Comparison of ENCODE assay signal across 25 mouse cellular contexts in genomic region chr11:5251112-5251511, GRCm38 (mm10). TPM values are rescaled to one million over a fixed set of nuclear protein-coding genes. Genes with fewer than 3 reads are reported as not detected.
DNase-seq lines count a peak whose midpoint lies in the region; ATAC-seq and TF ChIP-seq lines count a peak whose summit lies in the region.
"Had no signal": no experiment of that assay in that cellular context is flagged by ENCODE, and none has a peak within 500 bp of the region (broad histone marks: within the 10 kb centered on the region; RNA-seq: fewer than 3 reads in every experiment).

No protein-coding gene starts in this region.

- no peak overlapping the region for H3K4me2 ChIP-seq in embryonic facial prominence, embryonic 14.5 days (ENCODE audit: low read depth, low read length)
- H3K4me2 ChIP-seq in stomach, postnatal 0 days (replicated peaks; ENCODE audit: low read depth) = no peak overlapping the region
- H3K4me2 ChIP-seq: forebrain, embryonic 15.5 days; liver, embryonic 15.5 days; lung, embryonic 14.5 days; midbrain, embryonic 15.5 days had no signal

- WGBS in thymus, adult 2 months = 36% methylated on average over 6 of the region's 6 CpGs
- 28% methylated on average over 6 of the region's 6 CpGs for WGBS in embryonic facial prominence, embryonic 14.5 days
- 38% methylated on average over 6 of the region's 6 CpGs for WGBS in stomach, postnatal 0 days

- intact Hi-C loops in gastrocnemius, adult 2 months (cut with DNase I) = no loop called here

- TF ChIP-seq POLR2A in thymus, adult 2 months (IDR thresholded peaks at IDR 0.05; ENCODE audit: control insufficient read depth, extremely low read depth, insufficient read depth, low read length, poor library complexity) = no peak

- no peak overlapping the region for H3K9ac ChIP-seq in embryonic facial prominence, embryonic 14.5 days (ENCODE audit: low read depth, low read length)
- H3K9ac ChIP-seq in stomach, postnatal 0 days (ENCODE audit: low read length) = no peak overlapping the region
- H3K9ac ChIP-seq: forebrain, embryonic 15.5 days; liver, embryonic 15.5 days; lung, embryonic 14.5 days; midbrain, embryonic 15.5 days had no signal

- H3K36me3 ChIP-seq in thymus, adult 2 months (ENCODE audit: control insufficient read depth, insufficient read depth, low read length) = no peaks in the 10 kb centered on the region
- H3K36me3 ChIP-seq in embryonic facial prominence, embryonic 14.5 days (ENCODE audit: control insufficient read depth, insufficient read depth, low read length) = no peaks in the 10 kb centered on the region
- no peaks in the 10 kb centered on the region for H3K36me3 ChIP-seq in stomach, postnatal 0 days (ENCODE audit: control insufficient read depth, insufficient read depth, low read length)
- H3K36me3 ChIP-seq: forebrain, embryonic 15.5 days; liver, embryonic 15.5 days; midbrain, embryonic 10.5 days; midbrain, embryonic 15.5 days had no signal

- H3K9me3 ChIP-seq in embryonic facial prominence, embryonic 14.5 days (ENCODE audit: control insufficient read depth, low read length) = no peaks in the 10 kb centered on the region
- H3K9me3 ChIP-seq in stomach, postnatal 0 days (ENCODE audit: control insufficient read depth, low read length) = no peaks in the 10 kb centered on the region
- H3K9me3 ChIP-seq: forebrain, embryonic 15.5 days; liver, embryonic 15.5 days; midbrain, embryonic 10.5 days; midbrain, embryonic 15.5 days had no signal

- peak; percentile 24; the same call in 1 of the 2 replicates for ATAC-seq in embryonic facial prominence, embryonic 14.5 days (ENCODE audit: low read depth)
- no peak for ATAC-seq in stomach, postnatal 0 days (ENCODE audit: low FRiP score, low TSS enrichment)
- no peak for ATAC-seq in megakaryocyte-erythroid progenitor cell, adult 5-6 weeks (replicated peaks; ENCODE audit: low FRiP score, low TSS enrichment, poor library complexity, severe bottlenecking)
- ATAC-seq: forebrain, embryonic 15.5 days; hindbrain, embryonic 16.5 days; midbrain, embryonic 15.5 days; Patski had no signal

- peaks cover 54% of the 10 kb centered on the region for H3K4me1 ChIP-seq in thymus, adult 2 months (replicated peaks; ENCODE audit: control insufficient read depth, insufficient read depth, low read length)
- peaks cover 52% of the 10 kb centered on the region for H3K4me1 ChIP-seq in embryonic facial prominence, embryonic 14.5 days (ENCODE audit: control insufficient read depth, insufficient read depth, low read length)
- peaks cover 3% of the 10 kb centered on the region; the same call in 1 of the 2 replicates for H3K4me1 ChIP-seq in stomach, postnatal 0 days (replicated peaks; ENCODE audit: control insufficient read depth, insufficient read depth)

- no peak for DNase-seq in gastrocnemius, adult 2 months
- no peak for DNase-seq in gastrocnemius, adult 8-10 months (ENCODE audit: low spot score in 2 of 2)
- no peak for DNase-seq in thymus, adult 2 months
- DNase-seq in thymus, postnatal 0 days (ENCODE audit: low spot score) = no peak
- DNase-seq in embryonic facial prominence, embryonic 14.5 days (ENCODE audit: low spot score) = no peak
- DNase-seq in stomach, postnatal 0 days (ENCODE audit: low spot score) = no peak
- no peak for DNase-seq in left cerebral cortex, adult 9 months (ENCODE audit: low spot score in 2 of 2)
- DNase-seq: adrenal gland, postnatal 14 days; cerebellum, adult 11 months; cerebellum, adult 9-10 months; cerebellum, postnatal 36 days; gastrocnemius, postnatal 10 days; kidney, postnatal 36 days; left cerebral cortex, postnatal 4 days; lung, embryonic 14.5 days; lung, postnatal 14 days; spleen, adult 18-20 months had no signal

- TF ChIP-seq CTCF in gastrocnemius, adult 2 months (IDR thresholded peaks at IDR 0.05) = no peak
- no peak for TF ChIP-seq CTCF in thymus, adult 2 months (IDR thresholded peaks at IDR 0.05; ENCODE audit: borderline replicate concordance, control insufficient read depth, extremely low read depth, insufficient read depth, low read length, poor library complexity)
- TF ChIP-seq CTCF in stomach, postnatal 0 days (IDR thresholded peaks at IDR 0.05; ENCODE audit: low read depth) = no peak

- TF ChIP-seq EP300 in stomach, postnatal 0 days (optimal IDR thresholded peaks at IDR 0.05) = no peak

- H3K4me3 ChIP-seq in gastrocnemius, adult 2 months = peak overlapping the region; percentile 15; the same call in 1 of the 2 replicates
- no peak overlapping the region for H3K4me3 ChIP-seq in thymus, adult 2 months (ENCODE audit: control insufficient read depth, insufficient read depth, low read length)
- H3K4me3 ChIP-seq in embryonic facial prominence, embryonic 14.5 days (ENCODE audit: low read depth, low read length) = no peak overlapping the region
- no peak overlapping the region for H3K4me3 ChIP-seq in stomach, postnatal 0 days (ENCODE audit: low read depth, low read length)
- H3K4me3 ChIP-seq: forebrain, embryonic 15.5 days; layer of hippocampus, adult 2 months; liver, embryonic 15.5 days; midbrain, embryonic 10.5 days; midbrain, embryonic 15.5 days had no signal

- peak overlapping the region; percentile 76 for H3K27ac ChIP-seq in gastrocnemius, adult 2 months
- H3K27ac ChIP-seq in thymus, adult 2 months (ENCODE audit: control insufficient read depth, insufficient read depth, low read length) = peak overlapping the region; percentile 3; the same call in 1 of the 2 replicates
- peak overlapping the region; percentile 67; the same call in 1 of the 2 replicates for H3K27ac ChIP-seq in embryonic facial prominence, embryonic 14.5 days (replicated peaks; ENCODE audit: low read depth, low read length)
- 0 out of 2 replicates have a peak overlapping the region, but pooled peaks have one; percentile 30 for H3K27ac ChIP-seq in stomach, postnatal 0 days (replicated peaks)
- H3K27ac ChIP-seq: forebrain, embryonic 15.5 days; layer of hippocampus, adult 2 months; liver, embryonic 15.5 days; midbrain, embryonic 10.5 days; midbrain, embryonic 15.5 days had no signal

- H3K27me3 ChIP-seq in thymus, adult 2 months (ENCODE audit: control insufficient read depth, insufficient read depth, low read length) = no peaks in the 10 kb centered on the region
- no peaks in the 10 kb centered on the region for H3K27me3 ChIP-seq in embryonic facial prominence, embryonic 14.5 days (replicated peaks; ENCODE audit: control insufficient read depth, insufficient read depth, low read length)
- no peaks in the 10 kb centered on the region for H3K27me3 ChIP-seq in stomach, postnatal 0 days (ENCODE audit: control insufficient read depth, insufficient read depth, low read length)
- H3K27me3 ChIP-seq: forebrain, embryonic 15.5 days; liver, embryonic 15.5 days; midbrain, embryonic 15.5 days; Patski had no signal

RNA-seq across cellular contexts. Expression of gene Kremen1, which starts 10.2 kb away (rescaled TPM):
- total RNA-seq in gastrocnemius, adult 2 months (2021) = 10 to 100 TPM; 39.4 to 58.7 TPM
- total RNA-seq in gastrocnemius, adult 8-10 months (2022) = 10 to 100 TPM; 41.4 to 55.8 (median 48.8) TPM
- polyA plus RNA-seq in thymus, adult 2 months (2012; rRNA removed) = 170 and 197 TPM in 2 replicates
- polyA plus RNA-seq in thymus, postnatal 0 days (2015; fragmentation: Nextera tagmentation; extraction: Ambion mirVana) = 42.9 and 54.9 TPM in 2 replicates
- polyA plus RNA-seq in embryonic facial prominence, embryonic 14.5 days (2014; fragmentation: Nextera tagmentation; extraction: Ambion mirVana) = 24.1 and 26.7 TPM in 2 replicates
- 12.7 and 13.4 TPM in 2 replicates for polyA plus RNA-seq in stomach, postnatal 0 days (2015; fragmentation: Nextera tagmentation; extraction: Ambion mirVana)
- total RNA-seq in megakaryocyte-erythroid progenitor cell, adult 5-6 weeks (2014; fragmentation: Nextera tagmentation) = 1.1 and 3.0 TPM in 2 replicates
- total RNA-seq in megakaryocyte-erythroid progenitor cell, adult 5-6 weeks (2017) = 1.1 and 2.1 TPM in 2 replicates

Comparison
In these comparisons a context has a peak if more than half of its experiments do, and no peak if none do; other contexts are left out.
1. H3K27ac ChIP-seq: peak in every context shown above with its lines; median percentile 76 in gastrocnemius, adult 2 months; 67 in embryonic facial prominence, embryonic 14.5 days; 30 in stomach, postnatal 0 days; 3 in thymus, adult 2 months.